Mouse (Mus musculus): ENCODE measurements around the gene Gm11639. TPM values are rescaled to one million over a fixed set of nuclear protein-coding genes. Genes with fewer than 3 reads are reported as not detected.

The Gm11639 gene
- total and polyA plus RNA-seq, 2 experiments from 2014 or later: 0.05 to 0.17 TPM

DNA sequence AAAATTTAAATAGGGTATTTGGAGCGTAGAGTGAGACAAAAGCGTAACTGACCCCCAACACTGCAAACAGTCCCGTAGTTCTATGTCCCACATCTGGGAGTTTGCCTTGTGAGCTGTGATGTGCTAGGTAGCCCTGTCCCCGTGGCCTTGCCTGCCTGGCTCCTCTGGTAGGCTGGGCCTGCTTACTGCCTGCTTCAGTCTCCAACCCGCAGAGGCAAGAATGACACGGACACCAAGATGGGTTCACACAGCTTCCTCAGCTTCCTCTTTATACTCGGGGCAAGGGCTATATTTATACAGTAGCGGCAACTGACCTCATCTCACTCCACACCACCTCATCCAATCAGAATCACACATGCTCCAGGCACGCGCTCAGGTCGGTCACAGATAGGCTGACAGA lies 10.7 kb upstream of the Gm11639 start:
- WGBS: 95% methylated on average over 11 of the region's 11 CpGs
- H3K36me3 ChIP-seq (ENCODE audit: insufficient read depth): no peaks in the 10 kb centered on the region
- H3K9ac ChIP-seq: no peak overlapping the region
- H3K4me1 ChIP-seq (ENCODE audit: insufficient read depth): no peaks in the 10 kb centered on the region
- no peak overlapping the region for H3K4me3 ChIP-seq (ENCODE audit: low read depth, low read length)
- no peaks in the 10 kb centered on the region for H3K9me3 ChIP-seq (ENCODE audit: low read length)
- H3K27ac ChIP-seq (ENCODE audit: low read depth, low read length): no peak overlapping the region
- TF ChIP-seq CTCF (IDR thresholded peaks at IDR 0.05; ENCODE audit: low read depth): no peak
- no peak for ATAC-seq
- no peaks in the 10 kb centered on the region for H3K27me3 ChIP-seq (ENCODE audit: insufficient read depth, low read length)
- DNase-seq: no peak
- H3K4me2 ChIP-seq (ENCODE audit: low read depth): no peak overlapping the region

DNA sequence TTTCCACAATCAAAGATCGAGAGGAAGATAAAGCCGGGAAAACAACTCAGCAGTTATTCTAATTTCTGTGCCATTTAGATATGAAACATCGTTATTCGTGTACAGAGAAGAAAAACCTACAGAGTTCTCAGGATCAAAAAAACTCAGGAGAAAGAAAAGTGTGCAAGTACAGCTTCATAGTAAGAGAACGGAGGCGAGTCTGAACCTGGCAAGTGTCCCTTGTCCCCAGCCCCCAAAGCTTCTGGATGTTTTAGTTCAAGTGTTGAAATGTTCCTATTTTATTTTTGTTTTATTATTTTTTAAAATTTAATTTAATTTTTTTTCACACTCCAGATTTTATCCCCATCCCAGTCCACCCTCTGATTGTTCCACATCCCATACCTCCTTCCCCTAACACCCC lies 7.7 kb downstream of the Gm11639 start:
- Histone ChIP-seq H3K9me3 (ENCODE audit: low read length) (no peaks in the 10 kb centered on the region), H3K4me2 (ENCODE audit: low read depth) (no peak overlapping the region), H3K9ac (no peak overlapping the region), H3K4me3 (ENCODE audit: low read depth, low read length) (no peak overlapping the region), H3K27me3 (ENCODE audit: insufficient read depth, low read length) (no peaks in the 10 kb centered on the region), H3K4me1 (ENCODE audit: insufficient read depth) (no peaks in the 10 kb centered on the region), H3K27ac (ENCODE audit: low read depth, low read length) (no peak overlapping the region), H3K36me3 (ENCODE audit: insufficient read depth) (no peaks in the 10 kb centered on the region)
- DNase-seq (no peak), ATAC-seq (no peak)
- no peak for TF ChIP-seq CTCF (IDR thresholded peaks at IDR 0.05; ENCODE audit: low read depth)
- WGBS: 84% methylated on average over 6 of the region's 6 CpGs

DNA sequence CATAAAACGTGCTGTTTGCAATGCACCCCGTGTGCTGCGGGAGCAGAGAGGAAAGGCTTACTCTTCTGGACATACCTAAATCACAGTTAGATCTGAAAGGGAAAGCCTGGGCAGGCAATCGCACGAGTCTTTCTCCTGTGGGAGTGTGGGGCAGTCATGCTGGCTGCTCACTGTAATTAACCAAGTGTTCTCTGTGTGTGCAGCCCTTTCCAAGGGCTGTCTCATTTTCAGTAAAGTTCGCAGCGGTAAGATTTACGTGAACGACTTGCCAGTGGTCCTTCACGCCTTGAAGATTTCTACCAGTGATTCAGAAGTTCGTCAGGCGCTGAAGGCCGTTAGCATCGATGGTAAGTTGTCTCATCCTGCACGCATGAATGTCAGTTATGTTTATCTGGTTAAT lies 18.6 kb downstream of the Gm11639 start:
- H3K4me1 ChIP-seq (ENCODE audit: insufficient read depth): no peaks in the 10 kb centered on the region
- H3K36me3 ChIP-seq (ENCODE audit: insufficient read depth): no peaks in the 10 kb centered on the region
- no peaks in the 10 kb centered on the region for H3K27me3 ChIP-seq (ENCODE audit: insufficient read depth, low read length)
- no peaks in the 10 kb centered on the region for H3K9me3 ChIP-seq (ENCODE audit: low read length)
- no peak overlapping the region for H3K4me3 ChIP-seq (ENCODE audit: low read depth, low read length)
- TF ChIP-seq CTCF (IDR thresholded peaks at IDR 0.05; ENCODE audit: low read depth): no peak
- WGBS: 55% methylated on average over 15 of the region's 15 CpGs
- ATAC-seq (no peak), DNase-seq (no peak)
- H3K4me2 ChIP-seq (ENCODE audit: low read depth): no peak overlapping the region
- no peak overlapping the region for H3K9ac ChIP-seq
- H3K27ac ChIP-seq (ENCODE audit: low read depth, low read length): no peak overlapping the region

DNA sequence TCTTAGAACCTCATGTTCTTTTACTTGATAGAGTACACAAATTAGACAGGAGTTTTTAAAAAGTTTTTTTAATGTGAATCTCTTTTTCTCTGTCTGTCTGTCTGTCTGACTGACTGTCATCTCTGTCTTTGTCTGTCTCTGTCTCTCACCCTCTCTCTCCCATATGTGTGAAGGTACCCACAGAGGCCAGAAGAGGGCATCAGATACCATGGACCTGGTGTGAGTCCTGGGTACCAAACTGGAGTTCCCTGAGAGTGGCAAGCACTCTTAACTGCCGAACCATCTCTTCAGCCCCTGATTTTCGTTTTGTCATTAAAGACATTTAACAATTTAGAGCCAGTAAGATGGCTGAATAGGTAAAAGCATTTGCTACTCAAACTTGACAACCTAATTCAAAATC lies 21.6 kb downstream of the Gm11639 start:
- Histone ChIP-seq H3K9me3 (ENCODE audit: low read length) (no peaks in the 10 kb centered on the region), H3K27ac (ENCODE audit: low read depth, low read length) (no peak overlapping the region), H3K4me2 (ENCODE audit: low read depth) (no peak overlapping the region), H3K27me3 (ENCODE audit: insufficient read depth, low read length) (no peaks in the 10 kb centered on the region), H3K9ac (no peak overlapping the region), H3K4me1 (ENCODE audit: insufficient read depth) (no peaks in the 10 kb centered on the region), H3K36me3 (ENCODE audit: insufficient read depth) (no peaks in the 10 kb centered on the region), H3K4me3 (ENCODE audit: low read depth, low read length) (no peak overlapping the region)
- no peak for DNase-seq
- 0 out of 2 replicates have a peak, but pooled peaks have one; percentile 27 for TF ChIP-seq CTCF (IDR thresholded peaks at IDR 0.05; ENCODE audit: low read depth)
- no peak for ATAC-seq
- WGBS: 66% methylated on average over 2 of the region's 2 CpGs

DNA sequence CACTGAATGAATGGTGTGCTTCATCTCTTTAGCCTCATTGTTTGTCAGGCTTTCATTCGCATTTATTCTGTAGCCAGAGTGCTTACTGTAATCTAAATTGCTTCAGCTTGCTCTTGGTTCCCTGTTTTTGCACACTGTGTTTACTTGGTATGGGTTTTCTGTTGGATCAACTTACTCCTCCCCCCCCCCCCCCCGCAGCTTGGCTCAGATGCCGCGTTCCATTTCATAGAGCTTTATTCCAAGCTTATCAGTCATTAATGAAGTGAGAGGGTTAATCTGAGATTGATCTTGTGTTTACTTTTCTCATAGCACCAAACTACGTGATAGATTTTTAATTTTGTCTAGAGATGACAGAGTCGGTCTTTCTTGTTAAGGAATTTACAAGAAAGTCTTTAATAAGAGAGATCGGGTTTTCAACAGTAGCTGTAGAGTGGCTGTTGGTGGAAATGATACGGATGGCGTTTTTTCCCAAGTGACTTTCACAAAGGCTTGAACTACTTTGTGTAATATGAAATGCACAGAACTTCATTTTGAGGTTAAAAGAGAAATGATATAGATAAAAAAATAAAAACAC lies 59.6 kb downstream of the Gm11639 start:
- Histone ChIP-seq H3K4me1 (ENCODE audit: insufficient read depth) (no peaks in the 10 kb centered on the region), H3K4me3 (ENCODE audit: low read depth, low read length) (no peak overlapping the region), H3K27me3 (ENCODE audit: insufficient read depth, low read length) (no peaks in the 10 kb centered on the region), H3K9me3 (ENCODE audit: low read length) (no peaks in the 10 kb centered on the region), H3K27ac (ENCODE audit: low read depth, low read length) (no peak overlapping the region), H3K36me3 (ENCODE audit: insufficient read depth) (no peaks in the 10 kb centered on the region), H3K9ac (no peak overlapping the region), H3K4me2 (ENCODE audit: low read depth) (no peak overlapping the region)
- ATAC-seq (no peak), DNase-seq (no peak)
- 86% methylated on average over 9 of the region's 9 CpGs for WGBS
- TF ChIP-seq CTCF (IDR thresholded peaks at IDR 0.05; ENCODE audit: low read depth): no peak

DNA sequence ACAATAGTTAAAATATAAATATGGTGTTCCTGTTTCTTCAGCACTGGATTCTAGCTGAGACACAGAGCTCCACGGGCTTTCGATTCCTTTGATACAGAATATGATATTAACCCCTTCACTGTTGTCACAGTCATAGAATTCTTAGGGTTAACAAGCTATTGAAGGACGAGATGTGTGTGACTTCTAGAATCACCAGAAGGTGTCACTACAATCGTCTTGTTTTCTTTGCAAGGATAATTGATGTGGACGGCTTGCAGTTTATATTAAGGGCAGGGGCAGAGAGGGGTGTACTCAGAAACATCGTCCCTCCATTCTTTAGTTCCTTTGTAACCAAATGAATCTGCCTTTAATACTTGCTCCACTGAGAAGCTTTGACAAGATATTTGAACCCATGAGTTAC lies 80.3 kb downstream of the Gm11639 start:
- no peak overlapping the region for H3K4me3 ChIP-seq (ENCODE audit: low read depth, low read length)
- no peak overlapping the region for H3K27ac ChIP-seq (ENCODE audit: low read depth, low read length)
- H3K36me3 ChIP-seq (ENCODE audit: insufficient read depth): no peaks in the 10 kb centered on the region
- H3K9ac ChIP-seq: no peak overlapping the region
- TF ChIP-seq CTCF (IDR thresholded peaks at IDR 0.05; ENCODE audit: low read depth): peak; percentile 32; the same call in 1 of the 2 replicates
- no peaks in the 10 kb centered on the region for H3K27me3 ChIP-seq (ENCODE audit: insufficient read depth, low read length)
- 36% methylated on average over 6 of the region's 6 CpGs for WGBS
- H3K4me1 ChIP-seq (ENCODE audit: insufficient read depth): no peaks in the 10 kb centered on the region
- ATAC-seq: no peak
- no peak for DNase-seq
- no peak overlapping the region for H3K4me2 ChIP-seq (ENCODE audit: low read depth)
- no peaks in the 10 kb centered on the region for H3K9me3 ChIP-seq (ENCODE audit: low read length)

DNA sequence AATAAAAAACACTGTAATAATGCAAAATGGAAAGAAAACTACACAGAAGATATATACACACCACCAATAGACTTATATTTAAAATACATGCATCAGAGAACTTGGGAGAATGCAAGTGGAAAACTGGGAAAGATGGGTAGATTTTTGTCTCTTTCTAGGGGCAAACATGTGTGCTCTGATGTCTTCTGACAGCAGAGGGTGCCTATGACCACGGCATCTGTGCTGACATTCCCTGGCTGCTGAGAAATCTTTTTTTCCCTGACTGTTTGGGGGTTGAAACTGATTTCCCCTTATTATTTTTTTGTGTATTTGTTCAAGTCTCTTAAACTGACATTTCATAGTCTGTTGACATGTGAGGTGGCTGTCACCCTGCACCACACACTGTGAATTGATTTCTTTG lies 81.6 kb downstream of the Gm11639 start:
- 44% methylated on average over 1 of the region's 1 CpGs for WGBS
- Histone ChIP-seq H3K4me2 (ENCODE audit: low read depth) (no peak overlapping the region), H3K4me1 (ENCODE audit: insufficient read depth) (no peaks in the 10 kb centered on the region), H3K36me3 (ENCODE audit: insufficient read depth) (no peaks in the 10 kb centered on the region), H3K27me3 (ENCODE audit: insufficient read depth, low read length) (no peaks in the 10 kb centered on the region), H3K9ac (no peak overlapping the region), H3K9me3 (ENCODE audit: low read length) (no peaks in the 10 kb centered on the region), H3K27ac (ENCODE audit: low read depth, low read length) (no peak overlapping the region), H3K4me3 (ENCODE audit: low read depth, low read length) (no peak overlapping the region)
- ATAC-seq: no peak
- no peak for TF ChIP-seq CTCF (IDR thresholded peaks at IDR 0.05; ENCODE audit: low read depth)
- no peak for DNase-seq
